Mouse (Mus musculus): ENCODE data around the gene Egflam.
A peak's percentile ranks its signal among the peaks of the same experiment; 100 is the strongest.

Egflam gene

GRCm38 (mm10) chr15:7216581-7217272, 181.5 kb downstream of the Egflam start:
- no peak for DNase-seq

DNA sequence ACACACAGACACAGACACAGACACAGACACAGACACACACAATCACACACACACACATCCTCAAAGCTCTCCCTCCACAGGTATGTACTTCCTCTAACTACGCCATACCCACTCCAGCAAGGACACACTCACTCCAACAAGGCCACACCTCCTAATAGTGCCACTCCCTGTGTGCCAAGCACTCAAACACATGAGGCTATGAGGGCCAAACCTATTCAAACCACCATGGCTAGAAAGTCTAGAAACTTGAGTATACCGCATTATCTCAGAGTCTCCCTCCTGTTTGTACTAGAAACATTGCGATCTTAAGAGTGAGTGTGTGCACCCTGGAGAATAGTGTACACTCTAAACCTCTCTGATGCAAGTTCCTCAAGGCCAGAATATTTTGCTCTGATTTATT, 182.3 kb downstream of the Egflam start:
- DNase-seq: no peak

DNA sequence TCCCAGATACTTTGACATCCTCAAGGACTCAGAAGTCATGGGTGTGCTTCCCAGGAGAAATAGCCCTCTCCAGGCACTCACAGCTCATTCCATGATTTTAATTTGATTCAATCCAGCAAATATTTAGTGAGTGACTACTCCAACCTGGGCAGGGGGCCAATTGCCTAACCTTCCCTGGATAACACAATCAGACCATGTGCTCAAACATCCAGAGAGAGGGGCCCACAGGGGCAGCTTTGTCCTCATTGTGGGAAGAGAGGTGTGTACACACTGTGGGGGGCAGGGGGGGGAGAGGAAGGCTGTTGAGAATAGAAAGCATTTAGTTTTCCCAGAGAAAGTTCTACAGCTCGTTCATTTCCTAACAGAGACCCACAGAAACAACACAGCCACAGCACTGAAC, 184.5 kb downstream of the Egflam start:
- DNase-seq: peak in 1 of 2 experiments; percentile 37

DNA sequence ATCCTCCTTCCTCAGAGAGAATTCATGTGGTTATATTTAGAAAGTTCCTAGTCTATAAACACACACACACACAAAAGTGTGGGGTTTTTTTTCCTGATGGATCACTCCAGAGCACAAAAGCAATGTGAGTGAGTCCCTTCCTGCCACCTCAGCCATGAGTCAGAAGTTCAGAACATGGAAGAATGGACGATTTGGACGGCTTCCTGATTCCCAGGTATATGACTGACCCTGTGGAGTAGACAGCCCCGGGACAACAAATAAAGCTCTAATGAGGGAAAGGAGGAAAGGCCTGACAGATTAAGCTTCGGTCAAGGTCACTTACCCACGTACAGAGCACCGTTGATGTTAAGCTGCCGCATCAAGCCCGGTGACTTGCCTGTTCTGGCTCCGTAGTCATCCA, 190.0 kb downstream of the Egflam start:
- no peak for DNase-seq

DNA sequence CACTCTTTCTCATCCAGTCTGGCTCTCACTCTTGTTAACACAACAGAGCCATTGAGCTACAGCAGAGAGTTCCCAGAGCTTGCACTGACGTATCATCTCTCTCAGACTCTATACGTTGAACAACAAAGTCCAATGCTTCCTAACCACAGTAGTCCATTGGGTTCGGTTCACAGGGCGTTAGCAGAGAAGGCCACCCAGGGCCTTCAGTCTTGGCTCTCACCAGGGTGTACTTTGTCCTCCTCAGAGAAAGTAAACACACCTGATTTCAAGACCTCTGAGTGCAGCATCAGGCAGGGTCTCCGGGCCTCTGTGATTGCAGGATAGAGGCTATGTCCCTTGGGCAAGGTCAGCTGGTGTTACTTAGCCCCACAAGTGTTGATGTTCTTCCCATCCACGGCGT, 190.9 kb downstream of the Egflam start:
- no peak for DNase-seq

- no peak for DNase-seq
Measured at GRCm38 (mm10) chr15:7206110-7206509, 192.1 kb downstream of the Egflam start.

DNA sequence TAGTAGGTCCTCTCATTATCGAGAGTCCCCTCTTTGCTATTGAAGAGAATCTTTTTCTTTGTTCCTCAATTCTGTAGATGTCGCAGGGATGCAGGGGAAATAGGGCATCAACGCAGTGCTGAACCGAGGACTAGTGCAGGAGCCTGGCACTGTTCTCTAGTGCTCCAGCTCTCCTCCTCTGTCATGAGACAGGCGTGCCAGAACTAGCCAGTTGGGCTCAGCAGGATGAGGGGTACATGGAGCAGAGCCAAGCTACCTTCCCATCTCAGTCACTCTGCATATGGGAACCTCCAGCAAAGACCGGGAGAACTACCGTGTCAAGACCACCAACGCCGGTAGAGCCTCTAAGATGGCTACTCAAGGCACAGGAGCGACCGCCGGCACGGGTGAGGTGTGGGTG, 193.3 kb downstream of the Egflam start:
- no peak for DNase-seq

GRCm38 (mm10) chr15:7203606-7204330, 194.4 kb downstream of the Egflam start:
- DNase-seq: peak; percentile 73 to 83

- DNase-seq: no peak
Measured at GRCm38 (mm10) chr15:7202981-7203380, 195.2 kb downstream of the Egflam start.

- DNase-seq: peak in 1 of 2 experiments; percentile 25
Measured at GRCm38 (mm10) chr15:7201421-7202380, 196.5 kb downstream of the Egflam start.

DNA sequence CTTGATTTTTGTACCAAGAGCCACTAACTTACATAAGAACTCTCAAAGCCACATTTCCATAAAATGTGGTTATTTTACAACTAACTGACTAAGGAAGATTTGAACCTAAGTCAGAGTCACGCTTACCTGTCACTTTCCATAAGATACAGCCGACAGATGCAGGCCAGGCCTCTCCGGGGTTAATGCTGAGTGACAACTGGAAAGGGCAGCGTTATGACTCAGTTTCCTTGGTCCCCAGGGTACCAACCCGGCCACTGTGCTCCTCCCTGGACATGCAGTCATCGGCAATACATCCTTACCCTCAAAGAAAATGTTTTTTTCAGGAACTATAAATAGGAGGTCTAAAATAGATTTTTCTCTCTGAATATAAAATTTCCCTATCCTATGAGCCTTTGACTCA, 197.9 kb downstream of the Egflam start:
- DNase-seq: no peak

DNA sequence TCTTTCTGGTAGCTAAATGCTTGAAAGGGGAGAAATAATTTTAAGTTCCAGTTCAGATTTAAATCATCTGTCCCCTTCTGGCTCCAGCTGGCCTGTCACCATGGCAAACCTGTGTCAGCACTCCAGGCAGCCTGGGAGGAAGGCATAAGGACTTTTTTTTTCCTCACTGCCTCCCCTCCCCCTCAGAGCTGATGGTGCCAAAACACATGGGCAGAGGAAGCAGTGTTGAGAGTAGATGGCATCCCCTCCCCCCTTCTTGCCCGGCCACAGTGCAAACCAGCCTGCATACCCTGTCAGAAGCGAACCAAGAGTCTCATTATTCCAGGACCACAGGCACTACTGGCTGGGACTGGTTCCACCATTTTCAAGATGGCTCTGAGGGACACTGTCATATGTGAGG, 199.4 kb downstream of the Egflam start:
- DNase-seq: peak; percentile 40 to 54

DNA sequence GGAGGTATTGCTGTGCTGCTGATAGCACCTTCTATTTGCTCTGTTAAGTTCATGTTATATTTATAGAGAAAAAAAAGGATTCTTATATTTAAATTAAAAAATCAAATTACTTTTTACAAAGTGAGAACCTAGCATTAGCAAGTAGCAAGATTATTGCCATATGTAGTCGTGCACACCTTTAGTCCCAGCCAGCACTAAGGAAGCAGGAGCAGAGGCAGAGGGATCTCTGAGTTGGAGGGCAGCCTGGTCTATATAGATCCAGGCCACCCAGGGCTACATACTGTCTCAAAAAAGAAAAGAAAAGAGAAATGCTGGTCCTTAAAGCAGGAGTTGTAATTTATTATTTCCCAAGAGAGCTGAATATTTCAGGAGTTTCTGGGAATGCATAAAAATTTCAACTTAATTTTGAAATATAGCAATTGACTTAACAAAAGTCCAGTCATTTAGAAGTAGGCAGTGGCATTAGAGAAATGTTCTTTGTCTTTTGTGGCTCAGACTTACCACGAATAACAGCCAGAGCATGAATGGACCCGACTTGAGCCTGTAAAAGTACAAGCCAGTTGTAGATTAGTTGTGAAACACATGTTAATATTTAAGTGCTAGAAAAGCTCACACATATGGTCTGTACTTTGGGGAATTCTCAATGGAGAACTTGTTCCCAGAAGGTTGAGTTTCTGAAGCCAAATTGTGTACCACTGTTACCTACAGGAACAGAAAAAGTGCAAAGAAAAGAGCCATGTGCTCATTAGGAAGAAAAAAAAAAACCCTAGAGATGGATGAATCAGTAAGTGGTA, 200.3 kb downstream of the Egflam start:
- DNase-seq: no peak

- DNase-seq: no peak
Measured at GRCm38 (mm10) chr15:7194748-7195221, 203.4 kb downstream of the Egflam start.

GRCm38 (mm10) chr15:7194147-7194720, 204.0 kb downstream of the Egflam start:
- DNase-seq: no peak

GRCm38 (mm10) chr15:7192582-7192981, 205.6 kb downstream of the Egflam start:
- DNase-seq: no peak

- DNase-seq: no peak
Measured at GRCm38 (mm10) chr15:7191074-7191473, 207.1 kb downstream of the Egflam start.

GRCm38 (mm10) chr15:7189678-7190454, 208.3 kb downstream of the Egflam start:
- DNase-seq: peak in 1 of 2 experiments; percentile 31

DNA sequence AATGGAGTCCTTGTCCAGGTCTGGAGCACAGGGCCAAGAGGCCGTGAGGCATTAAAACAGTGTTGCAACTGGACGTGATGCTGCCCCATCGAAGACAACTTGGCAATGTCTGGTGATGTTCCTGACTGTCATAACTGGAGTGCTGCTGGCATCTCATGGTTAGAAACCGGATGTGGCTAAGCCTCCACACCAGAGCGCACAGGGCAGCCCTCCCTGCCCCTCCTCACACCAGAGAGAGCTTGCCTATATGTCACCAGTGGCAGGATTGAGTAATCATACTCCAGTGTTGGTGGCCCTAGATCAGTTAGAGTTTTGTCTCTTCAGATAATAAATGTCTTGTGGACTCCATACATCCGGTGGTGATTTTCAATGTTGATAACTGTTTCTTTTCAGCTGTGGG, 210.5 kb downstream of the Egflam start:
- DNase-seq: no peak

DNA sequence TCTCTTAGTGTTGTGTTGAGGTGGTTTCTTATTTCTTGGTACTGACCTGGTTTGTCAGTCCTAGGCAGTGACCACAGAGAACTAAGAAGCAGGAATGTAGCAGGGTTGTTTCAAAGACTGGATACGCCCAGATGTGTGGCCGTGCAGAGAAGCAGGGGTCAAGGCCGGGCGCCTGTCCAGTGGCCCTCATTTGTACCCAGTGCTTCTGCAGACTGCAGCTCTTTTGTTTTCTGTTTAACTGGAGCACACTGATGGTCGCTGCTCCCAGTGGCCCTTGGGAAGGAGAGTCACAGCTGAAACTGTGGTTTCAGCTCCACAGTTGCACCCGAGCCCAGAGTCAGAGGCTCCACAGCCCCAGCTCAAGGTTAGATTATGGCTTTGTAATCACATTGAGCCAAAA, 217.6 kb downstream of the Egflam start:
- DNase-seq: no peak

DNA sequence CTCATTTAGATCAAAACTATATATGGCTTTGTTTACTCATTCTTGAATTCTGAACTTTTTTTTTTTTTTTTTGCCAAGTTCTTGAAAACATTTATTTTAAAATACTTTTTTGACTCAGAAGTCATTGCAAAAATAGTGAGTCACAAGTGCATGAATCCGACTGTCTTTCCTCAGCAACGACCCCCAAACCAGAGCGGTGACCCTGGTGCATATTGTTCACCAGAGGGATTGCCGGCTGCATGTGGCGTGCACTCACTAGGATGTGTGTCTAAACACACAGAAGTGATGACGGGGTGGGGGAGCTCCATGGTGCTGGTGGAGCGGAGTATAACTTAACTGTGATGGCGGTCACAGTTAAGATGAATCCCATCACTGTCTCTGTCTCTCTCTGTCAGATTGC, 224.4 kb downstream of the Egflam start:
- DNase-seq: no peak

All from kidney, postnatal 4 days (tissue).